Mouse (Mus musculus) midbrain, embryonic 14.5 days (tissue): ENCODE measurements around the gene Zfp667. TPM values are rescaled to one million over a fixed set of nuclear protein-coding genes. Genes with fewer than 3 reads are reported as not detected.
"Not testable (repeated sequence)": the region's sequence is repeated elsewhere in the genome, so short reads cannot be mapped to it uniquely, and the experiment has no call there.

Source experiments
- ATAC-seq: fragments of 200-750 bp; cut with Nextera tagmentation; 2 replicates; pipeline ENCODE4 v1.8.0; 2017; ENCODE audit warnings: moderate number of reproducible peaks, moderate library complexity; ENCODE audit not compliant: low FRiP score, low TSS enrichment
- DNase-seq: peaks from one replicate; pipeline ENCODE4 v3.0.0-alpha.2; 2015
- H3K27ac ChIP-seq: fragments of 300-500 bp; sonication (generic); replicated peaks from 2 replicates; pipeline ENCODE4 v1.5.1; 2014; ENCODE audit warnings: mild to moderate bottlenecking, low read depth, low read length, moderate library complexity
- H3K27me3 ChIP-seq: fragments of 300-500 bp; sonication (generic); 2 replicates; pipeline ENCODE4 v1.6.1; 2014; ENCODE audit warnings: low read length, control low read depth, mixed read lengths; ENCODE audit not compliant: control insufficient read depth, insufficient read depth
- H3K36me3 ChIP-seq: fragments of 300-500 bp; sonication (generic); 2 replicates; pipeline ENCODE4 v1.6.1; 2014; ENCODE audit warnings: low read length, control low read depth; ENCODE audit not compliant: control insufficient read depth, insufficient read depth
- H3K4me1 ChIP-seq: fragments of 300-500 bp; sonication (generic); 2 replicates; pipeline ENCODE4 v1.6.1; 2014; ENCODE audit warnings: mild to moderate bottlenecking, antibody characterized with exemption, low read length, control low read depth; ENCODE audit not compliant: control insufficient read depth, insufficient read depth
- H3K4me2 ChIP-seq: fragments of 300-500 bp; sonication (generic); 2 replicates; pipeline ENCODE4 v1.6.1; 2014; ENCODE audit warnings: mild to moderate bottlenecking, low read length, moderate library complexity
- H3K4me3 ChIP-seq: fragments of 300-500 bp; sonication (generic); replicated peaks from 2 replicates; pipeline ENCODE4 v1.5.1; 2014; ENCODE audit warnings: low read depth, low read length
- H3K9ac ChIP-seq: fragments of 300-500 bp; sonication (generic); replicated peaks from 2 replicates; pipeline ENCODE4 v1.6.1; 2014; ENCODE audit warnings: mild to moderate bottlenecking, low read length, moderate library complexity
- H3K9me3 ChIP-seq: fragments of 300-500 bp; sonication (generic); 2 replicates; pipeline ENCODE4 v1.6.1; 2016; ENCODE audit warnings: low read length, control low read depth, mixed read lengths; ENCODE audit not compliant: control insufficient read depth
- WGBS: fragments of 180-500 bp; shearing (Covaris S2); extraction: QIAGEN DNeasy Blood & Tissue Kit; methylation state at CpG from one replicate; pipeline ENCODE4 v1.1.7; 2014; 5-methylcytosine and 5-hydroxymethylcytosine counted together
- polyA plus RNA-seq: library from polyadenylated mRNA; unstranded; fragments of >200 nt; fragmentation: Nextera tagmentation; extraction: Ambion mirVana; gene quantifications from 2 replicates; pipeline ENCODE4 v1.2.1, GENCODE M21; 2014

The Zfp667 gene
- polyA plus RNA-seq, 1 experiment from 2014 or later: 13.9 TPM

DNA sequence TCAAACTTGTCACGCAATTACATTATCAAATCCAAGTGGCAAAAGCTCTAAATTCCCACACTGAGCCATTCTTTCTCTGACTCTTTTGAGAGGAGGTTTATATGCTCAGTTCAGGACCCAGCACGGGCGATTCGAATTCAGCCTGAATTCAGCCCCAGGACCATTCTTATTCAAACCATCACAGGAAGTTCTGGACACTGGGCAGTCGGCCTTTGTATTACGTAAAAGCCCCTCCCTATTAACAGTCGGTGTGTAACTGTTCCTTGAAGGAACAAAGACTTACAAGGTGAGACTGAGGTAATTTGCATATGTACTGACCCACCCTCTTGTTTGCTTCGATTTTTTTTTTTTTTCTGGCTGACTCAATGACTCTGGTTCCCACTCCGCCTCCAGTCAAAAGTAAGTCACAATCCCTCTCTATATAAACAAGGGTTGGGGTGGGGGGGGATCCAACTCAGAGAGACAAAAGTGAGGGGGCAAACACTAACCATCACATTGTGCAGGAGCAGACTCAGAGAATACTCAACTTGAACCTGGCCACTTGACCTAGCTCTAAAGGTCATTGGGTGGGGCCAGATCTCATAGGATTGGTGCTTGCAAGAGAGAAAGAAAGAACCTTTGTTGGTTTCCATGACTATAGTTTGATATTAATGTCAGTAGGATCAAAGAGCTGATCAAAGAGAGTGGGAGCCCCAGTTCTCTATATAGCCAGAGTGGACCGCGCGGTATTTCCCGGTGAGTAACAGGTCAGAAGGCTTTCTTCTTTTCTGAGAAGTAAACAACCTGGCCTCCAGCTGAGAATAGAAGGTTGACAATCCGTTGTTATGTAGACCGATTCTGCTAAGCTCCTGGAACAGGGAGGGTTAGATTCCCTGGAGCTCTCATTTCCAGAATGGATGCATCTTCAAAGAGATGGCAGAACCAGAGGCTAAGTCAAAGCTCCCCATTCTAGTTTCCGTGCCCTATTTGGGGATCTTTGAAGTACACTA, 27.9 kb upstream of the Zfp667 start:
- ATAC-seq (no peak), DNase-seq (no peak)
- Histone ChIP-seq H3K4me1 (no peaks in the 10 kb centered on the region), H3K27ac (no peak overlapping the region), H3K9ac (no peak overlapping the region), H3K4me2 (no peak overlapping the region), H3K4me3 (no peak overlapping the region), H3K9me3 (no peaks in the 10 kb centered on the region), H3K36me3 (no peaks in the 10 kb centered on the region), H3K27me3 (no peaks in the 10 kb centered on the region)
- 34% methylated on average over 16 of the region's 16 CpGs for WGBS

DNA sequence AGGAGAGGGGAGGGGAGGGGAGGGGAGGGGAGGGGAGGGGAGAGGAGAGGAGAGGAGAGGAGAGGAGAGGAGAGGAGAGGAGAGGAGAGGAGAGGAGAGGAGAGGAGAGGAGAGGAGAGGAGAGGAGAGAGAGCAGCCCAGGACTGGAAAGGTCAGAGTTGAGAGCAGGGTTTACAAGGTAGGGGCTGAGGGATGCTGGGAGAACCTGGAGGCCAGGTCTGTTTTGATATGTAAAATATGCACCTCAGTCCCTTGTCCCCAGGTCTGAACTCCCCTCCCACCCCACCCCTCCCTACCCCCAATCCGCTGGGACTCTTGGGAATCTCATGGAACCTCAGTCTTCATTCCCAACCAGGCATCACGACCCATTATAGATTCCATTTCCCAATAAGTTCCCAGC, 26.4 kb upstream of the Zfp667 start:
- not testable (repeated sequence) for H3K4me2 ChIP-seq, H3K9ac ChIP-seq, H3K36me3 ChIP-seq, H3K4me3 ChIP-seq, ATAC-seq, H3K27ac ChIP-seq, H3K27me3 ChIP-seq, H3K4me1 ChIP-seq, H3K9me3 ChIP-seq, DNase-seq
- WGBS: 38% methylated on average over 2 of the region's 2 CpGs

DNA sequence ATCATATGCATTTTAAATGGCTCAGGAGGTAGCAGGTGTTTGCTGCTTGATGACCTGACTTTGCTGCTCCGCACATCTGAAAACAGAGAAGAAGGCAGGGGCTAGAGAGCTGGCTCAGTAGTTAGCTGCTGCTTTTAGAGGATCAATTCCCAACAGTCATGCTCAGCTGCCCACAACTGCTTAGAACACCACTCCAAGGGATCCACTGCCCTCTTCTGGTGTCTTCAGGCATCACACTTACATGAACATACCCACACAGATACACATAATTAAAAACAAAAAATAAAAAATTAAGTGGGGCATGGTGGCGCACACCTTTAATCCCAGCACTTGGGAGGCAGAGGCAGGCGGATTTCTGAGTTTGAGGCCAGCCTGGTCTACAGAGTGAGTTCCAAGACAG, 24.3 kb upstream of the Zfp667 start:
- H3K36me3 ChIP-seq: no peaks in the 10 kb centered on the region
- H3K4me1 ChIP-seq: no peaks in the 10 kb centered on the region
- no peaks in the 10 kb centered on the region for H3K9me3 ChIP-seq
- no peak overlapping the region for H3K4me3 ChIP-seq
- H3K27ac ChIP-seq: no peak overlapping the region
- no peaks in the 10 kb centered on the region for H3K27me3 ChIP-seq
- ATAC-seq: no peak
- H3K9ac ChIP-seq: no peak overlapping the region
- DNase-seq: no peak
- H3K4me2 ChIP-seq: no peak overlapping the region
- WGBS: 83% methylated on average over 3 of the region's 3 CpGs

DNA sequence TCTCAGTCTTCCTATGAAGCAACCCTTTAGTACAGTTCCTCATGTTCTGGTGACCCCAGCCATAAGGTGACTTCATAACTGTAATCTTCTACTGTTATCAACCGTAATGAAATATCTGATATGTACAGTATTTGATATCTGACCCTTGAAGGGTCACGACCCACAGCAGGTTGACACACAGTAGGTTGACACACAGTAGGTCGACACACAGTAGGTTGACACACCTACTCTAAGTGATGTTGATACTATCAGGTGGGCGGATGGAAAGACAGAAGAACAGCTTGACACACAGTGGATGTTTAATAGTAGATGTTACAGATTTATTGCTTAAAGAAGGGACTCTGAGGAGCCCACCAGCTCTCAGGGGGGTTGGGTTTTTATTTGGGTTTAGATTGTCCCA, 23.4 kb upstream of the Zfp667 start:
- Histone ChIP-seq H3K9ac (no peak overlapping the region), H3K36me3 (no peaks in the 10 kb centered on the region), H3K4me2 (no peak overlapping the region), H3K27ac (no peak overlapping the region), H3K4me1 (no peaks in the 10 kb centered on the region), H3K27me3 (no peaks in the 10 kb centered on the region), H3K4me3 (no peak overlapping the region), H3K9me3 (no peaks in the 10 kb centered on the region)
- WGBS: 81% methylated on average over 4 of the region's 4 CpGs
- DNase-seq: no peak
- no peak for ATAC-seq

DNA sequence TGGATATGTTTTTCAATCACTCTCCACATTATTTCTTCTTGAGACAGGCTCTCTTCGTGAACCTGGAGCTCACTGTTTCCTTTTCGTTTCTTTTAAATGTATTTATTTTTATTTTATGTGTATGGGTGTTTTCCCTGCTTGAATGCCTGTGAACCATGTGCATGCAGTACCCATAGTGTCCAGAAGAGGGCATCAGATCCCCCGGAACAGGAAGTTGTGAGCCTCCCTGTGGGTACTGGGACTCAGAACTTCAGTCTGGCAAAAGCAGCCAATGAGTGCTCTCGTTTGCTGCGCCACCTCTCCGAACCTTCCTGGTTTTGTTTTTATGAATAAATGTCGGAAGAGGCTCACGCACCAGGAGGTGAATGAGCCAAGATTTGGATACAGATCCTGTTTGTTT, 20.7 kb upstream of the Zfp667 start:
- H3K27me3 ChIP-seq: no peaks in the 10 kb centered on the region
- H3K4me1 ChIP-seq: no peaks in the 10 kb centered on the region
- ATAC-seq: no peak
- DNase-seq: no peak
- H3K4me3 ChIP-seq: no peak overlapping the region
- no peak overlapping the region for H3K4me2 ChIP-seq
- H3K9me3 ChIP-seq: no peaks in the 10 kb centered on the region
- H3K27ac ChIP-seq: no peak overlapping the region
- no peaks in the 10 kb centered on the region for H3K36me3 ChIP-seq
- WGBS: 66% methylated on average over 8 of the region's 8 CpGs
- H3K9ac ChIP-seq: no peak overlapping the region

DNA sequence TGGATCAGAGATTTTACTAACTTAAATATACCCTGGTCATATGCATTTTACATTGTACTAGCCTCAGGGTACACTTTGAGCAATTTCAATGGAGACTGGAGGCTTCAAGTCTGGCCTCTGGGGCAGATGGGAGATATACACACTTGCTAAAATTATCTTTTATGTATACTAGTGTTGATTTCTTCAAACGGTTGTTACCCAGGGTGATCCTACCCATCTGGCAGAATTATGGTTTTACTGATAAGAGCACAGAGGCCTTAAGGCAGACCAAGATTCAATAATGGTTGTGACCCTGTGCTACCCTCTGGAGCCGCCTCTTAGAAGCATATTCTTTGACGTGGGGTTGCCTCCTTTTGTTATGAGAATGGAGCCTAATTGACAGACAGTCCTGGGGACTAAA, 8.5 kb upstream of the Zfp667 start:
- Histone ChIP-seq H3K4me1 (no peaks in the 10 kb centered on the region), H3K9me3 (no peaks in the 10 kb centered on the region), H3K9ac (no peak overlapping the region), H3K27ac (no peak overlapping the region), H3K4me2 (no peak overlapping the region), H3K36me3 (no peaks in the 10 kb centered on the region), H3K27me3 (no peaks in the 10 kb centered on the region), H3K4me3 (no peak overlapping the region)
- no peak for ATAC-seq
- 57% methylated on average over 3 of the region's 3 CpGs for WGBS
- DNase-seq: no peak

DNA sequence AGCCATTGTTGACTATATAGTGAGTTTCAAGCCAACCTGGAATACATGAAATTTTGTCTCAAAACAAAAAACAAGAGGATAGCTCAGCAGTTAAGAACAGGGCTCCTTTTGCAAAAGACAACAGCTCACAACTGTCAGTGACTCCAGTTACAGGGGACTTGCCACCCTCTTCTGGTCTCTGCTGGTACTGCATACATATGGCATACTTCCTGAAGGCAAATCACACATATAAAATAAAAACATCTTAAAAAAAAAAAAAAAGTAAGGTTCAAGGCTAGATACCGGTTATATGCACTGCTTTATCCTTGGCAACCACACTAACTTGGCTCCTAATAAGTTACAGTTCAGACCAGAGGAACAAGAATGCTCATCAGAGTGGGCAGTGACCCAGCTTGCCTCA, 3.6 kb upstream of the Zfp667 start:
- Histone ChIP-seq H3K27me3 (no peaks in the 10 kb centered on the region), H3K36me3 (no peaks in the 10 kb centered on the region), H3K27ac (no peak overlapping the region), H3K9ac (peak overlapping the region; percentile 54; the same call in 1 of the 2 replicates), H3K9me3 (no peaks in the 10 kb centered on the region), H3K4me3 (peak overlapping the region; percentile 47), H3K4me1 (peaks cover 9% of the 10 kb centered on the region), H3K4me2 (peak overlapping the region; percentile 58)
- DNase-seq: peak; percentile 92
- no peak for ATAC-seq
- 3% methylated on average over 1 of the region's 1 CpGs for WGBS

DNA sequence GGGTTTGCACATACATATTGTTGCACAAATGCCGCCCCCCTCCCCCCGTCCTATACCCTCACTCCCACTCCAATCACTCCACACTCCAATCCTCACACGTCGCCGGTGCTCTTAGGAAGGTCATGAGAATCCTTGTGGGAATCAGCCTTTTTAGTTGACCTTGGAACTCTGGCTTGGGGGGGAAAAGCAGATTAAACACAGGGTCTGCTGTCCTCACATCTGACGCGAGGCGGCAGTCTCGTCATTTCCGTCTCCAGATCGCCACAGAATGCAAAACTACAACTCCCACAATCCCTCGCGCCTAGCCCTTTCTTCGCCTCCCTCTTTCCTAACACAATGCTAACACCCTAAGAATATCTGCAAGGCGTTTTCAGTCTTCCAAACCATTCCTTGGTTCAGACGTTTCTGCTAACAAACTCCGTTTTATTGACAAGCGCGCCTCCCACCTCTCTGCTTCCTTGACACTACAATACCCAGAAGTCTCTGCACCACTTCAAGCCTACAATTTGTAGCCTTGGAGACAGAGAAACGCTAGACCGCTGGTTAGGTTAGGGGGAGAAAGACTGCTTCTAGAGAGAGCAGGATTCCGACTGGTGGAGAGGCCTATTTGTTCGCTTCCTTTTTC, 2.8 kb upstream of the Zfp667 start:
- WGBS: under 1% methylated on average over 23 of the region's 23 CpGs
- DNase-seq (peak; percentile 94), ATAC-seq (peak; percentile 69)
- H3K36me3 ChIP-seq: no peaks in the 10 kb centered on the region
- no peaks in the 10 kb centered on the region for H3K27me3 ChIP-seq
- H3K27ac ChIP-seq: peak overlapping the region; percentile 91
- H3K9me3 ChIP-seq: no peaks in the 10 kb centered on the region
- peak overlapping the region; percentile 58 for H3K4me2 ChIP-seq
- peak overlapping the region; percentile 47 for H3K4me3 ChIP-seq
- H3K9ac ChIP-seq: peak overlapping the region; percentile 54
- H3K4me1 ChIP-seq: peaks cover 13% of the 10 kb centered on the region
